Mouse (Mus musculus) ES-E14 (cell line): ENCODE measurements at regions not wholly inside any gene's neighbourhood (a gene's known extent, or its start where the extent isn't known, plus 50 kb on each side); places are given as distances from the start of the nearest gene placed in this dataset.

Experiments used
- CHD2 ChIP-seq: IDR thresholded peaks from 2 replicates; pipeline ENCODE4 v1.6.1; 2014; ENCODE audit warnings: mild to moderate bottlenecking, low read depth, low read length, inconsistent platforms
- HCFC1 ChIP-seq: IDR thresholded peaks from 2 replicates; pipeline ENCODE4 v1.6.1; 2012; ENCODE audit warnings: low read length, inconsistent platforms, borderline replicate concordance; ENCODE audit not compliant: insufficient read depth
- MAFK ChIP-seq: IDR thresholded peaks from 2 replicates; pipeline ENCODE4 v1.6.1; 2014; ENCODE audit warnings: mild to moderate bottlenecking, low read depth, low read length, inconsistent platforms; ENCODE audit not compliant: insufficient read depth
- ZC3H11A ChIP-seq: IDR thresholded peaks from 2 replicates; pipeline ENCODE4 v1.6.1; 2012; ENCODE audit warnings: low read depth, mild to moderate bottlenecking, inconsistent platforms, low read length, borderline replicate concordance
- ZNF384 ChIP-seq: IDR thresholded peaks from 2 replicates; pipeline ENCODE4 v1.6.1; 2012; ENCODE audit warnings: low read depth, low read length, inconsistent platforms

- TF ChIP-seq CHD2 = no peak
- TF ChIP-seq HCFC1 = no peak
- no peak for TF ChIP-seq MAFK
- TF ChIP-seq ZC3H11A = no peak
- TF ChIP-seq ZNF384 = no peak
Measured at GRCm38 (mm10) chr1:31382192-31382591, 159.6 kb downstream of the Pih1d3 start.
